Mouse (Mus musculus) 3T3-L1 (cell line): Measurements from ENCODE around the gene Ly6g.
"Not testable (repeated sequence)": the region's sequence is repeated elsewhere in the genome, so short reads cannot be mapped to it uniquely, and the experiment has no call there.

Experiments used
- DNase-seq: peaks from one replicate; pipeline ENCODE4 v3.0.0-alpha.2; 2015; ENCODE audit warnings: low read depth, low spot score

Gene Ly6g

DNA sequence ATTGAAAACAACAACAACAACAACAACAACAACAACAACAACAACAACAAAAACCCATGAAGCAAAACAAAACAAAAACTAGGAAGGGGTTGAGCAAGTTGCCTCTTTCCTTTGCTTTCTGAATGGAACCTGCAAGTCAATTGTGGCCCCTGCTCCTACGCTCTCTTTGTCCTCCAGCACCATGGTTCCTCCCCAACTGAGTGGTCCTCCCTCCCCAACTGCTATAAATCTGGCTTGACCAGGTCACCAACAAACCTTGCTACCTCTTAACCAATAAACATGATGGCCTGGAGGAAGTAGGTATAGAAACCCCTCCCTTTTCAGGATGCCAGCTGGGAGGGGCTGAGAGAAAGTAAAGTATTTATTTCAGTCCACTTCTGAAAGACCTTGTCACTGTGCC is at the start of gene Ly6g:
TSS of gene Ly6g (plus strand) at position 301 of the 400 bp plus-strand sequence.
- no peak for DNase-seq

DNA sequence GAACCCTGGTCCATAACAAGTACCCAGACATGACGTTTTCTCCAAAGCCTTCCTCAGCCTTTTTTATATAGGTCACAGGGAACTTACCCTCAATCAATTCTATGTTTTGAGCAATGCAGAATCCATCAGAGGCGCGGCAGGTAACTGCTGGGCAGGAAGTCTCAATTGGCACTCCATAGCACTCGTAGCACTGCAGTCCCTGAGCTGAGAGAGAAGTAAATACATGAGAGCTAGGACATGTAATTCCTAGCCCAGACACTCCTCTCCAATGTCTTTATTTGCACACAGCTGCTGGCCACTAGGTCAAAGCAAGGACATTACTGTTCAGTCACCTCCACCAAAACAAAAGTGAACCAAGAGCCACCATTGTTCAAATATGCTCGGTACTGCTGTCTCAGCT is 44.6 kb upstream of the Ly6g start:
- not testable (repeated sequence) for DNase-seq

DNA sequence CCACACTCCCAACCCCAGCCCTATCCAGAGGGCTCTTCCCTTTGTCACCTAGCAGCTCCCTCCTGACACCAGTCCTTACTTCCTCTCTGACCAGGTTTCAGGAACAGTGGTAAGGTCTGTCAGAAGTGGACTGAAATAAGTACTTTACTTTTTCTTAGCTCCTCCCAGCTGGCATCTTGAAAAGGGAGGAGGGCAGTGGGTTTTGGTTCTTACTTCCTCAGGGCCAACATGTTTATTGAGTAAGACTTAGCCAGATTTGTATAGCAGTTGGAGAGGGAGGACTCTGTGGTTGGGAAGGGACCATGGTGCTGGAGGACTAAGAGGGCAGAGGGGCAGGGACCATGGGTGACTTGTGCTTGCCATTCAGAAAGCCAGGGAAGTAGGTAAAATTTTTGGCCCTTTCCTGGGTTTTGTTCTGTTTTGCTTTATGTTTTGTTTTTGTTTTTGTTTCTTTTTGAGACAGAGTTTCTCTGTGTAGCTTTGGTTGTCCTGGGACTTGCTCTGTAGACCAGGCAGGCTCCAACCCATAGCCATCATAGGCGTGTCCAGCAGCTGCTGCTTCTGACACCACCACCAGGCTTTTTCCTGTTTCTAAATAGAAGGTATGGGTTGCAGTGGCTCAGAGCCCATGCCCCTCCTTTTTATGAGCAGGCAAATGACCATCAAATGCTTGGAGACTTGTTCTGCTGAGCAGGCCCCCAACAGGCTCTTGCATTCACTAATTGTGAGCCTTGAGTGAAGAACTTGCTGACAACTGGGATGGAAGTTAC is 43.0 kb upstream of the Ly6g start, which contains the start of gene Ly6c2:
TSS of gene Ly6c2 (minus strand) at position 110 of the 770 bp plus-strand sequence.
- DNase-seq: not testable (repeated sequence)

DNA sequence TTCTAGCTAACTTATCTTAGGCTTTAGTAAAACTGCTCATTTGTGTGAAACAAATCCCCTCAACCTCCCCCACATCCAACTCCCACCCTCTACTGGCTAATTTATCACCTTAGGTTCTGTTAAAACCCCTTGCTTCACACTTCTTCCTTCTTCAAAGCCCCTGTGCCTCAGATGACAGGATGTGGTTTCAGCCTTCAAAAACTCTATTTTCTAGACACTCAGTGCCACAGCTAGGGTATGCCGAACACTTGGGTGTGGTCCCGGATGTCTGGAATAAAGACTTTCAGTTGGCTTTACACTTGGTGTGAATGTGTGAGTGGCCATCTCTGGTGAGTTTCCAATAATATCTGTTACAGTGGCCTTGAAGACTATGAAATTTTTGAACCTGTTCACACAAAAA is 38.5 kb upstream of the Ly6g start:
- no peak for DNase-seq

DNA sequence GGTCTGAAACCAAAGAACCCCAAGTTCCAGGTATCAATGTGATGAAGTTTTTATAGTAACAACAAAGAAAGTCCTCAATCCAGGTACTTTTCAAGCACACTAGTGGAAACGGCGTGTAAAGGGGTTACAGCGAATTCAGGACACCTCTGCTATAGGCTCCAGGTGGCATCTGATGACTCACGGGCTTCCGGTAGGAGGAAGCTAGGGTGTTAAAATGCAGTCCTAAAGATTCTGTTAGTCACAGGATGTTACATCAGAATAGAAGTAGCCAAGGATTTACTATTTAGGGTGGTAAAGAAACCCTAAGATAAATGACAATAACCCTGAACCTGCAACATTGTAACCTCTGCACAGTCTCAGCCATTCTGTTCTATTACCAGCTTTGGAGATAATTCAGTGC is 37.6 kb upstream of the Ly6g start:
- not testable (repeated sequence) for DNase-seq

DNA sequence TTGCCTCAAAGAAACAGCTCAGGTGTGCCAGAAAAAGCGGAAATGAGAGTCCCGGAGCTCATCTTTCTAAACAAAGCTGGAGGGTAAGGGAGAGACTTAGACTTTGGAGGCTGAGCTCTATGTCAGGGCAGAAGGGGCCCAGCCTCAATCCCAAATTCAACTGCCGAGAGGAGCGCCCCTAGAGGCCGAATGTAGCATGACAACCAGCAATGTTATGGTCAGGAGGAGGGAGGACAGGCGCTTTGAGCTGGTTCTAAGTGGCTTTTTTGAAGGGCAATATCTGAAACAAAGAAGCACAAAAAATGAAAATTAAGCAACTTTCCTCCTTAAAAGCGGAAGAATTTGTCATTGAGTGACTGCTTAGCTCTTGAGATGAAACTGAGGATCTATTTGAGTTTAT is 36.3 kb upstream of the Ly6g start:
- peak; percentile 53 for DNase-seq

DNA sequence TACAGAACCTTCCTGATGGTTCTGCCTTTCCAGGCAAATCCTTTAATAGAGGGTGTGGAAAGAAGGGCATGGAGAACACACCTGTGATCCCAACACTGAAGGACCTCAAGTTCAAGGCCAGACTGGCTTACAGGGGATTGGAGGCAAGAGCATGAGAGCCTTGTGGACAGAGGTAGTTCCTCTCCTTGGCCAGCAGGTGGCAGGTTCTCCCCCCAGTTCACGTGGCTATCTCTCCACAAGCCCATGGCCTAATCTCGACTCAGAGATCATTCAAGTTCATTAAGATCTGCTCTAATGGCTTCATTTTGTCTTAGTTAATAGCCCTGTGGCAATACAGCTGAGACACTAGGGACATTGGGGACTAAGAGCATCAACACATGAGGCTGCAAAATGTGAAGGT is 35.0 kb upstream of the Ly6g start:
- DNase-seq: peak; percentile 62

DNA sequence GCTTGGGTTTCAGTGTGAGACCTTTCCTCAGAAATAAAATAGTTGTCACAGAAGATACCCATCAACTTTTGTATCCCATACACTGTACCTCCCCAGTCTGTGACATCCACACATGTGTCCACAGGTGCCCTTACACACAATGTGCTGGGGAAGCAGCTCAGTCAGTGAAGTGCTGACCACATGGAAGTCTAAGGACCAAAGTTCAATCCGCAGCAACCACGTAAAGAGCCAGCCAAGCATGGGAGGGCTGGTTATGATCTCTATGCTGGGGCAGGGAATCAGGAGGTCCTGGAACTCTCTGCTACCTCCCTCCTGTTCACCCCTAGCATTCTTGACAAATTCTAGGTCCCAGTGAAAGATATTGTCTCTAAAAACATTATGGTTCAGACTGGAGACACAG is 22.7 kb upstream of the Ly6g start:
- DNase-seq: not testable (repeated sequence)

DNA sequence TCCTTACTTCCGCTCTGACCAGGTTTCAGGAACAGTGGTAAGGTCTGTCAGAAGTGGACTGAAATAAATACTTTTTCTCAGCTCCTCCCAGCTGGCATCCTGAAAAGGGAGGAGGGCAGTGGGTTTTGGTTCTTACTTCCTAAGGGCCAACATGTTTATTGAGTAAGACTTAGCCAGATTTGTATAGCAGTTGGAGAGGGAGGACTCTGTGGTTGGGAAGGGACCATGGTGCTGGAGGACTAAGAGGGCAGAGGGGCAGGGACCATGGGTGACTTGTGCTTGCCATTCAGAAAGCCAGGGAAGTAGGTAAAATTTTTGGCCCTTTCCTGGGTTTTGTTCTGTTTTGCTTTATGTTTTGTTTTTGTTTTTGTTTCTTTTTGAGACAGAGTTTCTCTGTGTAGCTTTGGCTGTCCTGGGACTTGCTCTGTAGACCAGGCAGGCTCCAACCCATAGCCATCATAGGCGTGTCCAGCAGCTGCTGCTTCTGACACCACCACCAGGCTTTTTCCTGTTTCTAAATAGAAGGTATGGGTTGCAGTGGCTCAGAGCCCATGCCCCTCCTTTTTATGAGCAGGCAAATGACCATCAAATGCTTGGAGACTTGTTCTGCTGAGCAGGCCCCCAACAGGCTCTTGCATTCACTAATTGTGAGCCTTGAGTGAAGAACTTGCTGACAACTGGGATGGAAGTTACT is 19.8 kb upstream of the Ly6g start:
- not testable (repeated sequence) for DNase-seq

DNA sequence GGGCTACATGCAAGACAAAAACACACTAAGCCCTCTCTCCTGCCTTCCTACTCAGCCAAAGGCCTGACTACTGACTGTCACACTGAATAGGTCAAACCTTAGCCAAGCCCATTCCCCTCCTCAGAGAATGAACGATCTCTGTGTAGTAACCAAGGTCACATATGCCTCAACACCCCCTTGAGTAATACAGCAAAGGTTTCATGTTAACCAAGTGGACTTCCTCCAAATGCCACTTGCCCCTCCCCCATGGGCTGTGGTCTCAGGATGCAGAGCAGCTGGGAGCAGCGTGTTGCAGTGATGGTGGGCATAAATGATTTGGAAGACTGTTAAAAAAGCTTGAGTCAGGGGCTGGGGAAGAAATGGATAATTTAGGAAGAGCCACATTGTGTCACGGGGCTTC is 17.3 kb upstream of the Ly6g start:
- not testable (repeated sequence) for DNase-seq

DNA sequence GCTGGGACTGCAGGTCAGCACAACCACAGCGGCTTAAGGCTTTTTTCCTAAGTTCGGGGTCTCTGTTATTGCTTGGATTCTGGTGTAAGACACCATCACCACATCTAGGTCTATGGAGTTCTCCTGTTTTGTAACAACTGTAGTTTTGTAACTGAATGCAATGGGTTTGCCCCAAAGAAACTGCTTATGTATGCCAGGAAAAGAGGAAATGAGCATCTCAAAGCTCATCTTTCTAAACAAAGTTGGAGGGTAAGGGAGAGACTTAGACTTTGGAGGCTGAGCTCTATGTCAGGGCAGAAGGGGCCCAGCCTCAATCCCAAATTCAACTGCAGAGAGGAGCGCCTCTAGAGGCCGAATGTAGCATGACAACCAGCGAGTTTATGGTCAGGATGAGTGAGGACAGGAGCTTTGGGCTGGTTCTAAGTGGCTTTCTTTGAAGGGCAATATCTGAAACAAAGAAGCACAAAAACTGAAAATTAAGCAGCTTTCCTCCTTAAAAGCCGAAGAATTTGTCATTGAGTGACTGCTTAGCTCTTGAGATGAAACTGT is 13.2 kb upstream of the Ly6g start:
- peak; percentile 60 for DNase-seq

DNA sequence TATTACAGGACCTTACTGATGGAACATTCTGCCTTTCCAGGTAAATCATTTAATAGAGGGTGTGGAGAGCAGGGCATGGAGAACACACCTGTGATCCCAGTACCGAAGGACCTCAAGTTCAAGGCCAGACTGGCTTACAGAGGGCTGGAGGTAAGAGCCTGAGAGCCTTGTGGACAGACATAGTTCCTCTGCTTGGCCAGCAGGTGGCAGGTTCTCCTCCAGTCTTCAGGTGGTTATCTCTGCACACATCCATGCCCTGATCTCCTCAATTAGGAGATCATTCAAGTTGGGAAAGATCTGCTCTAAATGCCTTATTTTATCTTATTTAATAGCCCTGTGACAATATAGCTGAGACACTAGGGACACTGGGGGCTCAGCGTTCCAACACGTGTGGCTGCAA is 11.3 kb upstream of the Ly6g start:
- peak; percentile 45 for DNase-seq

DNA sequence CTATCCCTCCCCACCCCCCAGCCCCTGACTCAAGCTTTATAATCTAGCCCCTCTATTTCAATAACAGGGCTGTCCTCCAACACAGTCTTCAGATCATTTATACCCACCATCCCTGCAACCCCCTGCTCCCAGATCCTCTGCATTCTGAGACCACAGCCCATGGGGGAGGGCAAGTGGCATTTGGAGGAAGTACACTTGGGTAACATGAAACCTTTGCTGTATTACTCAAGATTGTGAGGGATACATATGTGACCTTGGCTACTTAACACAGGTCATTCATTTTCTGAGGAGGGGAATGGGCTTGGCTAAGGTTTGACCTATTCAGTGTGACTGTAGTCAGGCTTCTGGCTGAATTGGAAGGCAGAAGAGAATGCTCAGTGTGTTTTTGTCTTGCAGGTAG is 2.0 kb upstream of the Ly6g start:
- DNase-seq: no peak

DNA sequence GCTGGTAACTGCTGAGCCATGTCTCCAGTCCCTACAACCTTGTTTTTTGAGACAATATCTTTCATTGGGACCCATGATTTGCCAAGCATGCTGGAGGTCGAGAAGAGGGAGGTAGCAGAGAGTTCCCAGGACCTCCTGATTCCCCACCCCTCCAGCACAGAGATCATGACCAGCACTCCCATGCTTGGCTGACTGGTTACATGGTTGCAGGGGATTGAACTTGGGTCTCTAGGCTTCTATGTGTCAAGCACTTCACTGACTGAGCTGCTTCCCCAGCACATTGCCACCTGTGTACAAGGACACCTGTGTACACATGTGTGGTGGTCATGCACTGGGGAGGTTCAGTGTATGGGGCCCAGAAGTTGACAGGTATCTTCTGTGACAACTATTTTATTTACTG is 2.6 kb downstream of the Ly6g start:
- no peak for DNase-seq

DNA sequence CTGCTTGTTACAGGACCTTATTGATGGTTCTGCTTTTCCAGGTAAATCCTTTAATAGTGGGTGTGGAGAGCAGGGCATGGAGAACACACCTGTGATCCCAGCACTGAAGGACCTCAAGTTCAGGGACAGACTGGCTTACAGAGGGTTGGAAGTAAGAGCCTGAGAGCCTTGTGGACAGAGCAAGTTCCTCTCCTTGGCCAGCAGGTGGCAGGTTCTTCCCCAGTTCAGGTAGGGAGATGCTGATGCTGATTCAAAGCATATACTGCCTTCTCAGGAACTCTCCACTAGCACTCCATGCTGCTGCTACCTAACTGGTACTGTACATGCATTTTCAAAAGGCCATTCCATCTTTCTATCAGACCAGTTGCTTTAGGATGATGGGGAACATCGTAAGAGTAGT is 20.5 kb downstream of the Ly6g start:
- DNase-seq: peak; percentile 79

DNA sequence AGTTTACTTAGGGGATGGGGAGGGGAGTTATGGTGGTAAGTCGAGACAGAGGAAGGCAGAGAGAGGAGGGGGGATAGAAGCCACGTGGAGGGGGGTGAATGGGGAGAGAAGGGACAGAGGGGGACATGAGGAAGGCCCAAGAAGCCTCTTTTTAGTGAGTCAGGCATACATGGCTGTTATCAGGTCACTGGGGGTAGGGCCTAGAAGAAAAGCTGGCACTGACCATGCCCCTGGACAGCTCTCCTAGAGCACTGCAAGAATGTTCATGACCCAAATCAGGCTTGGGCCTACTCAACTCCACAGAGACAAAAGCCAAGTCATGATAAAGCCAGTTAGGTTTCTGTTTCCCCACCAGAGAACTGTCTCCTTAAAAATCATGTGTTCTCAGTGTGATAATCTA is 31.3 kb downstream of the Ly6g start:
- no peak for DNase-seq

DNA sequence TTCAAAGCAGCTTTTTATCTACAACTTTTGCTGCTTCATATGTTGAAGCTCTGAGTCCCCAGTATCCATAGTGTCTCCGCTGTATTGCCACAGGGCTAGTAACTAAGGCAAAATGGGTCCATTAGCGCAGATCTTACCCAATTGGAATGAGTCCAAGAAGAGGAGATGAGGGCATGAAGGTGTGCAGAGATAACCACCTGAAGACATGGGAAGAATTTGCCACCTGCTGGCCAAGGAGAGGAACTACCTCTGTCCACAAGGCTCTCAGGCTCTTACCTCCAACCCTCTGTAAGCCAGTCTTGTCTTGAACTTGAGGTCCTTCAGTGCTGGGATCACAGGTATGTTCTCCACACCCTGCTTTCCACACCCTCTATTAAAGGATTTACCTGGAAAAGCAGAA is 34.1 kb downstream of the Ly6g start:
- DNase-seq: peak; percentile 49

DNA sequence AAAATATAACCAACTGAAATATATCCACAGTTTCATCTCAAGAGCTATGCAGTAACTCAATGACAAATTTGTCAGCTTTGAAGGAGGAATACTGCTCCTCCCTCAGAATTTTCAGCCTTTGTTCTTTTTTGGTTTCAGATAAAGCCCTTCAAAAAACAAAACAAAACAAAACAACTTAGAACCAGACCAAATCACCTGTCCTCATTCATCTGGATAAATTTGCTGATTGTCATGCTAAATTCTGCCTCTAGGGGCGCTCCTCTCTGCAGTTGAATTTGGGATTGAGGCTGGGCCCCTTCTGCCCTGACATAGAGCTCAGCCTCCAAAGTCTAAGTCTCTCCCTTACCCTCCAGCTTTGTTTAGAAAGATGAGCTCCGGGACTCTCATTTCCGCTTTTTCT is 35.5 kb downstream of the Ly6g start:
- not testable (repeated sequence) for DNase-seq
